Mouse (Mus musculus): Measurements from ENCODE around the gene Gm16440.
"Not testable (repeated sequence)": the region's sequence is repeated elsewhere in the genome, so short reads cannot be mapped to it uniquely, and the experiment has no call there.

Gene Gm16440

DNA sequence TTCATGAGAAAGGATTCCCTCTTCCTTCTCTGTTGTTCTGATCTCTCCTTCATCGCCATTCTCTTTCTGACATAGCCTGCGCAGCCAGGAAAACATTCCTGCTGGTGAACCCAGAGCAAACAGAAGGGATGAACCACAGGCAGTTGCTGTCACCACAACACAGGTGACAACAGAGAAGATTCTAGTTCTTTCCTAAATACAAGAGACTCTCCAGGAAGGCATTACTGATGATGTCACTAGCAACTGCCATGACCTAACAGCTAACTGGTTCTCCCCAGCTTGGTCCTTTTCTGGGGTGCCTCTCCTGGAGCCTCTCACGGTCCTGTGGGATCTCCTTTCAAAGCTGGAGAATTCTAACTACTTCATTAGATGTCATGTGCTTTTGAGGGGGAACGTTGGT, at the start of gene Gm16440:
Gene Gm16440, minus strand, starts transcription at position 101 of the 400 bp plus-strand sequence.
- DNase-seq (ENCODE audit: low spot score), result not testable (repeated sequence)

DNA sequence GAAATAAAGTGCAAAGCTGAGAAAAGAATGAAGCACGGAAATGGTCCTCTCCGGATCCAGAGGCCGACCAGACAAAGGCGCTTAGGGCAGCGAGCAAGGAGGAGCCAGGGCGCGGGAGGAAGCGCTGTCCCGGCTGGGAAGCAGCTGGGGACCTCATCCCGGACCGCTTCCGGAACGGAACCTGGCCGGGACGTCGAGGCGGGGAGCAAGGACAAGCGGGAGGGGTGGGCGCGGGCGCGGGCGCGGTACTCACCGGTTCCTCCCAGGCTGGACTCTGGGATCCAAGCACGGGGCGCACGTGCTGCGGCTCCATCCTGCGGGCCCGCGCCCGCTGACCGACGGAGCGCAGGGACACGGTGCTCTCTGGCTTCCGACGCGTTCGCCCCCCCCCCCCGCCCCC, 36.6 kb upstream of the Gm16440 start:
- DNase-seq (ENCODE audit: low spot score), result peak; percentile 6

DNA sequence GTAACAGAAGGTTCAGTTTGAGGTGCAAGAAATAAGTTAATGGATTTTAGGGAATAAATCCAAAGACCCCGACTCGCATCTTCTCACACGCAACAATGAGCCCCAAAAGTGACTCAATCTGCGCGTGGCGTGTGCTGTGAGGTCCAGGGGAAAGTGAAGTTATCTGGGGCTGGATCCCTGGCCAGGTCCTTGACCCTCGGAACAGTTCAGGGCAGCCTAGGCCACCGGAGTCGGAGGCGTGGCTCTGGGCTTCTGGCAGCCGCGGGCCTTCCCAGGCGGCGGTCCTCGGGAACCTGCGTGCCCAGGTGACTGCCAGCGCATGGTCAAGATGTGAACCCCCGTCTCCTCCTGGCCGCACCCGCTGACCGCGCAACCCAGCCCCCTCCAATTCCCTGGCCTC, 36.2 kb upstream of the Gm16440 start:
- DNase-seq (ENCODE audit: low spot score), result not testable (repeated sequence)

DNA sequence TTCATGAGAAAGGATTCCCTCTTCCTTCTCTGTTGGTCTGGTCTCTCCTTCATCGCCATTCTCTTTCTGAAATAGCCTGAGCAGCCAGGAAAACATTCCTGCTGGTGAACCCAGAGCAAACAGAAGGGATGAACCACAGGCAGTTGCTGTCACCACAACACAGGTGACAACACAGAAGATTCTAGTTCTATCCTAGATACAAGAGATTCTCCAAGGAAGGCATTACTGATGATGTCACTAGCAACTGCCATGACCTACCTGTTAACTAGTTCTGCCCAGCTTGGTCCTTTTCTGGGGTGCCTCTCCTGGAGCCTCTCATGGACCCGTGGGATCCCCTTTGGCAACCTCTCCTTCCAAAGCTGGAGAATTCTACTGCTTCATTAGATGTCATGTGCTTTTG, 22.3 kb upstream of the Gm16440 start, which contains the start of gene Gm3591:
Gene Gm3591, minus strand, starts transcription at position 101 of the 400 bp plus-strand sequence.
- DNase-seq (ENCODE audit: low spot score), result not testable (repeated sequence)

DNA sequence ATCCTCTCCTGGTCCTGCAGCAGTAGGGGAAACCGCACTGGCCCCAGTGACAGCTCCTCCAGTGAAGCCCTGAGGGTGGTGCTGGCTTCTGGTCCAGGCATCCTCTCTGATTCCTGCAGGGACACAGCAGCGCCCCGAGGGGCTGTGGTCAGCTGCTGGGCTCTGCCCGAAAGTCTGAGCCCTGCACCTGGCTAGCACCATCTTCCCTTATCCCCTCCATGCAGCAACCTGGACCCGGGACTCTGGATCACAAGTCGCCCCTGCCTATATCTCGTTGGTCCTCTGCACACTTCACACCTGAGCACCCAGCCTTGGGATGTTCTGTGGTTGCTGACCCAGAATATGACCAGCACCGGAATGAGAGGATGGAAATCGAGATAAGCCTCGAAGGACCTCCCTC, 46.5 kb downstream of the Gm16440 start, which contains the start of gene Gm3618:
Gene Gm3618, minus strand, starts transcription at position 101 of the 400 bp plus-strand sequence.
- DNase-seq (ENCODE audit: low spot score), result not testable (repeated sequence)

Measured in urinary bladder, postnatal 25 days (tissue).